In genomic region chr1:72593340-72593951, GRCm38 (mm10) we compare ENCODE assay signal across 9 mouse cellular contexts. TPM values are rescaled to one million over a fixed set of nuclear protein-coding genes. Genes with fewer than 3 reads are reported as not detected.
DNase-seq lines count a peak whose midpoint lies in the region; ATAC-seq and TF ChIP-seq lines count a peak whose summit lies in the region.
"Had no signal": no experiment of that assay in that cellular context is flagged by ENCODE, and none has a peak within 500 bp of the region (broad histone marks: within the 10 kb centered on the region; RNA-seq: fewer than 3 reads in every experiment).

No protein-coding gene starts in this region.

- TF ChIP-seq POLR2A in olfactory bulb, adult 2 months (IDR thresholded peaks at IDR 0.05; ENCODE audit: insufficient read depth, low read depth, low read length), result no peak

- TF ChIP-seq CTCF in C2C12 (IDR thresholded peaks at IDR 0.05; ENCODE audit: control insufficient read depth, insufficient read depth, insufficient read length), result no peak
- no peak for TF ChIP-seq CTCF in olfactory bulb, adult 2 months (IDR thresholded peaks at IDR 0.05; ENCODE audit: insufficient read depth, low read depth, low read length)

- DNase-seq in adrenal gland, adult 18-20 months (ENCODE audit: low spot score in 2 of 2), result peak; percentile 44 to 61
- DNase-seq in heart, postnatal 25 days (ENCODE audit: low spot score), result peak; percentile 55
- peak; percentile 74 to 79 for DNase-seq in left cerebral cortex, adult 18-20 months (ENCODE audit: low spot score in 2 of 2)
- no peak for DNase-seq in embryo, embryonic 10.5 days (ENCODE audit: low spot score)
- DNase-seq in thymus, adult 18-20 months, result no peak

- H3K79me2 ChIP-seq in C2C12 (ENCODE audit: control insufficient read depth, insufficient read depth), result no peaks in the 10 kb centered on the region

- peak overlapping the region; percentile 74 for H3K27ac ChIP-seq in forebrain, embryonic 15.5 days (replicated peaks)
- peak overlapping the region; percentile 29 for H3K27ac ChIP-seq in olfactory bulb, adult 2 months (ENCODE audit: insufficient read depth, low read depth, low read length)

- no peak overlapping the region for H3ac ChIP-seq in C2C12 (ENCODE audit: control insufficient read depth, insufficient read length, low read depth)

- H3K79me3 ChIP-seq in C2C12 (ENCODE audit: low read depth), result no peaks in the 10 kb centered on the region

- intact Hi-C loops in heart, postnatal 25 days (cut with DNase I), result no loop called here

- H3K36me3 ChIP-seq in C2C12 (ENCODE audit: control insufficient read depth, insufficient read depth), result peaks cover 53% of the 10 kb centered on the region
- peaks cover 52% of the 10 kb centered on the region for H3K36me3 ChIP-seq in forebrain, embryonic 15.5 days

- peaks cover 13% of the 10 kb centered on the region; the same call in 1 of the 2 replicates for H3K4me1 ChIP-seq in forebrain, embryonic 15.5 days
- H3K4me1 ChIP-seq in olfactory bulb, adult 2 months (ENCODE audit: control insufficient read depth, insufficient read depth, low read length), result peaks cover 16% of the 10 kb centered on the region

- 62% methylated on average over 20 of the region's 20 CpGs for WGBS in forebrain, embryonic 15.5 days
- 33% methylated on average over 20 of the region's 20 CpGs for WGBS in olfactory bulb, adult 2 months

- H3K27me3 ChIP-seq in C2C12 (ENCODE audit: control insufficient read depth, insufficient read depth, insufficient read length), result no peaks in the 10 kb centered on the region
- H3K27me3 ChIP-seq in forebrain, embryonic 15.5 days, result no peaks in the 10 kb centered on the region

- H3K4me2 ChIP-seq in forebrain, embryonic 15.5 days (replicated peaks), result no peak overlapping the region

- no peak overlapping the region for H3K9ac ChIP-seq in forebrain, embryonic 15.5 days (replicated peaks)

- peak; percentile 77 for ATAC-seq in forebrain, embryonic 15.5 days (replicated peaks)

- H3K4me3 ChIP-seq in C2C12 (ENCODE audit: insufficient read depth, poor library complexity, severe bottlenecking), result no peak overlapping the region
- no peak overlapping the region for H3K4me3 ChIP-seq in forebrain, embryonic 15.5 days
- H3K4me3 ChIP-seq in olfactory bulb, adult 2 months (ENCODE audit: insufficient read depth, low read depth, low read length), result no peak overlapping the region

- no peaks in the 10 kb centered on the region for H3K9me3 ChIP-seq in forebrain, embryonic 15.5 days

TF ChIP-seq in C2C12, 6 proteins besides CTCF, POLR2A, EP300 and RAD21:
- TF ChIP-seq MYOG (IDR thresholded peaks at IDR 0.05; ENCODE audit: control insufficient read depth, extremely low read depth, insufficient read length) (no peak), CEBPB (IDR thresholded peaks at IDR 0.05; ENCODE audit: low read depth) (no peak), FOSL1 (IDR thresholded peaks at IDR 0.05; ENCODE audit: insufficient read depth, low read length, poor library complexity, severe bottlenecking) (peak; percentile 92), MYOD1 (IDR thresholded peaks at IDR 0.05; ENCODE audit: control insufficient read depth, insufficient read length, low read depth) (peak; percentile 67), USF1 (IDR thresholded peaks at IDR 0.05; ENCODE audit: low read depth) (peak; percentile 99), MAX (IDR thresholded peaks at IDR 0.05) (peak; percentile 98)

RNA-seq across cellular contexts. Expression of gene Smarcal1, which starts 10.4 kb away (rescaled TPM):
- polyA plus RNA-seq in C2C12 (2012; fragmentation: generic; extraction: Trizol), result 15.3 TPM
- 10 to 100 TPM; 33.7 to 42.6 TPM for total RNA-seq in adrenal gland, adult 18-20 months (2021)
- polyA plus RNA-seq in forebrain, embryonic 15.5 days (2015; fragmentation: Nextera tagmentation; extraction: Ambion mirVana), result 26.9 and 28.2 TPM in 2 replicates
- total RNA-seq in heart, postnatal 25 days (2021), result 10 to 100 TPM; 24.7 to 28.3 TPM
- 10 to 100 TPM; 67.8 to 71.2 TPM for total RNA-seq in left cerebral cortex, adult 18-20 months (2021)
- polyA plus RNA-seq in olfactory bulb, adult 2 months (2012; ENCODE audit: insufficient read depth, insufficient read length, low replicate concordance, missing spikeins), result not detected in 2 replicates

RNA-seq across cellular contexts. Expression of gene March4, which starts 56.7 kb away (rescaled TPM):
- polyA plus RNA-seq in C2C12 (2012; fragmentation: generic; extraction: Trizol), result 0.02 TPM
- under 1 TPM; 0.38 to 0.50 TPM for total RNA-seq in adrenal gland, adult 18-20 months (2021)
- 5.2 and 5.3 TPM in 2 replicates for polyA plus RNA-seq in forebrain, embryonic 15.5 days (2015; fragmentation: Nextera tagmentation; extraction: Ambion mirVana)
- total RNA-seq in heart, postnatal 25 days (2021), result not detected
- 10 to 100 TPM; 18.2 to 18.3 TPM for total RNA-seq in left cerebral cortex, adult 18-20 months (2021)
- polyA plus RNA-seq in olfactory bulb, adult 2 months (2012; ENCODE audit: insufficient read depth, insufficient read length, low replicate concordance, missing spikeins), result not detected in 2 replicates
- total RNA-seq: liver, adult 2 months had no signal
- polyA plus RNA-seq: liver, adult 2 months had no signal

Comparison
In these comparisons a context has a peak if more than half of its experiments do, and no peak if none do; other contexts are left out.
1. DNase-seq: peak in adrenal gland, adult 18-20 months (2 of 2), heart, postnatal 25 days (single experiment) and left cerebral cortex, adult 18-20 months (2 of 2); none in embryo, embryonic 10.5 days (single experiment) and thymus, adult 18-20 months (0 of 2).
2. RNA of gene March4, which starts 56.7 kb away (total RNA-seq): 18.2 to 18.3 TPM in left cerebral cortex, adult 18-20 months; 0.38 to 0.50 TPM in adrenal gland, adult 18-20 months and not detected in heart, postnatal 25 days; every median in the first group is over 10 times any median in the second.